Mouse (Mus musculus) erythroblast, embryonic 14.5 days (primary cell): ENCODE results near the gene Oas1e.

Source experiments
- GATA1 ChIP-seq: IDR thresholded peaks from 2 replicates; pipeline ENCODE4 v1.6.1; 2012; ENCODE audit warnings: low read length, inconsistent platforms, mixed read lengths
- TAL1 ChIP-seq: IDR thresholded peaks from 3 replicates; pipeline ENCODE4 v1.6.1; 2012; ENCODE audit warnings: low read length, inconsistent platforms, mixed read lengths

GRCm38 (mm10) chr5:120752786-120753185 is 42.5 kb downstream of the Oas1e start:
- TF ChIP-seq TAL1: no peak
- no peak for TF ChIP-seq GATA1
